Mouse (Mus musculus) stomach, postnatal 0 days (tissue): ENCODE data around the gene Sparc.
A peak's percentile ranks its signal among the peaks of the same experiment; 100 is the strongest.

Experiments used
- CTCF ChIP-seq: IDR thresholded peaks from 2 replicates; pipeline ENCODE4 v1.5.1; 2016; ENCODE audit warnings: antibody characterized with exemption, low read depth, mild to moderate bottlenecking, moderate library complexity
- EP300 ChIP-seq: optimal IDR thresholded peaks from 2 replicates; pipeline ENCODE3; 2016; ENCODE audit warnings: antibody characterized with exemption

DNA sequence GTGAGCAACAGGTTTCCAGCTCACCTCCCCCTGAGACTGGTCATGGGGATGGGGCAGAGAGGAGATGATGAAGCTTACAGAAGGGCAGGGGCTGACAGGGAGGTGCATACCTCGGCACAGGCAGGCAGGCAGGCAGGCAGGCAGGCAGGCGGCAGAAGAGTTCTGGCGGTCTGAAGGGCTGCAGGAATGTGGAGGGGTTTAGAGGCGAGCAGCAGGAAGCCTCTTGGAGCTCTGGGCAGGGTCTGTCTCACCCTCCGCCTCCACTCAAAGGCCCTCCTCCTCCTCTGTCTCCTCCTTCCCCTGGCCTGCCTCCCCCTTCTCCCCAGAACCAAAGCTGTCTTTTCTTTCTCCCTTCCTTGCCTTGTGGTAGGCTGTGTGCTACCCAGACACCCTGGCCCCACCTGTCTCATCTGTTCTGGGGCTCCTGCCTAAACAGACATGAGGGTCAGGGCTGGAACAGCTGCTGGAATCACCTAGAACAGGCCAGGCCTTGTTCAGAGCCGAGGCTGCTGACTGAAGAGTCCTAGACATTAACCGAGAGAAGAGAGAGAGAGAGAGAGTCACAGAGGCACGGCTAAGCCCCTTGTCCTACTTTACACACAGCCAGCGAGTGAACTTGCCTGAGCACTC is 3.2 kb downstream of the Sparc start:
- TF ChIP-seq CTCF (peak; percentile 36; the same call in 1 of the 2 replicates), EP300 (no peak)
